Mouse (Mus musculus) neural tube, embryonic 12.5 days (tissue): ENCODE measurements around the gene Ninj1. TPM values are rescaled to one million over a fixed set of nuclear protein-coding genes. Genes with fewer than 3 reads are reported as not detected.

Experiments used
- ATAC-seq: fragments of 200-750 bp; cut with Nextera tagmentation; 2 replicates; pipeline ENCODE4 v1.8.0; 2017; ENCODE audit warnings: low read depth, mild to moderate bottlenecking, moderate TSS enrichment, moderate library complexity; ENCODE audit not compliant: low FRiP score
- H3K27ac ChIP-seq: fragments of 300-500 bp; sonication (generic); 2 replicates; pipeline ENCODE4 v1.5.1; 2016
- H3K27me3 ChIP-seq: fragments of 300-500 bp; sonication (generic); replicated peaks from 2 replicates; pipeline ENCODE4 v1.6.1; 2016; ENCODE audit warnings: mild to moderate bottlenecking
- H3K36me3 ChIP-seq: fragments of 300-500 bp; sonication (generic); 2 replicates; pipeline ENCODE4 v1.6.1; 2016; ENCODE audit warnings: mild to moderate bottlenecking
- H3K4me1 ChIP-seq: fragments of 300-500 bp; sonication (generic); 2 replicates; pipeline ENCODE4 v1.6.1; 2016
- H3K4me2 ChIP-seq: fragments of 300-500 bp; sonication (generic); replicated peaks from 2 replicates; pipeline ENCODE4 v1.6.1; 2016; ENCODE audit warnings: mild to moderate bottlenecking
- H3K4me3 ChIP-seq: fragments of 300-500 bp; sonication (generic); 2 replicates; pipeline ENCODE4 v1.5.1; 2016
- H3K9ac ChIP-seq: fragments of 300-500 bp; sonication (generic); 2 replicates; pipeline ENCODE4 v1.6.1; 2016; ENCODE audit warnings: mild to moderate bottlenecking
- H3K9me3 ChIP-seq: fragments of 300-500 bp; sonication (generic); 2 replicates; pipeline ENCODE4 v1.6.1; 2016; ENCODE audit warnings: mild to moderate bottlenecking
- WGBS: fragments of 180-500 bp; shearing (Covaris S2); methylation state at CpG from one replicate; pipeline ENCODE4 v1.1.7; 2016; 5-methylcytosine and 5-hydroxymethylcytosine counted together
- polyA plus RNA-seq: library from polyadenylated mRNA; unstranded; fragments of >200 nt; fragmentation: Nextera tagmentation; extraction: Ambion mirVana; gene quantifications from 2 replicates; pipeline ENCODE4 v1.2.1, GENCODE M21; 2016

Ninj1 gene
- polyA plus RNA-seq, 1 experiment from 2014 or later, result 21.0 TPM

DNA sequence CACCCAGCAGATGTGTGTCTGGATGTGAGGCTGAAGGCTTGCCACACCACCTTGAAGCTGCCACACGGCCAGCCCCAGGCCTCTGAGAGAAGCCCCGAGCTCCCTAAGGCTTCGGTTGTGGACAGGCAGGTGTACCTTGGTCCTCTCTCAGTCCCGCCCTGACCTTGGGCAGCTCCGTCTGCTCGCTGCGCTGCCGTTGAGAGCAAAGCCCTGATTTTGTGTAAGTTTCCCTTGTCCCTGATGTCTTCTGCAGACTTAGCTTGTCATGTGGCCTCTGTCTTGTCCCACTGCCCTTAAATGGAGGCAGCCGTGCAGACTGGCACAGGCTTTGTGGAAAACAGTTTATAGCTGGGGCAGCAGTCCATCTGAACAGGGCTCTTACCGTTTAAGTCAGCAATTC is 33.3 kb upstream of the Ninj1 start:
- no peak overlapping the region for H3K4me2 ChIP-seq
- H3K27me3 ChIP-seq, result 0 out of 2 replicates have a peak, but pooled peaks cover 1% of the 10 kb centered on the region
- 76% methylated on average over 10 of the region's 10 CpGs for WGBS
- H3K9me3 ChIP-seq, result peaks cover 4% of the 10 kb centered on the region; the same call in 1 of the 2 replicates
- no peaks in the 10 kb centered on the region for H3K36me3 ChIP-seq
- no peak for ATAC-seq
- no peak overlapping the region for H3K27ac ChIP-seq
- no peaks in the 10 kb centered on the region for H3K4me1 ChIP-seq
- no peak overlapping the region for H3K9ac ChIP-seq
- H3K4me3 ChIP-seq, result no peak overlapping the region

DNA sequence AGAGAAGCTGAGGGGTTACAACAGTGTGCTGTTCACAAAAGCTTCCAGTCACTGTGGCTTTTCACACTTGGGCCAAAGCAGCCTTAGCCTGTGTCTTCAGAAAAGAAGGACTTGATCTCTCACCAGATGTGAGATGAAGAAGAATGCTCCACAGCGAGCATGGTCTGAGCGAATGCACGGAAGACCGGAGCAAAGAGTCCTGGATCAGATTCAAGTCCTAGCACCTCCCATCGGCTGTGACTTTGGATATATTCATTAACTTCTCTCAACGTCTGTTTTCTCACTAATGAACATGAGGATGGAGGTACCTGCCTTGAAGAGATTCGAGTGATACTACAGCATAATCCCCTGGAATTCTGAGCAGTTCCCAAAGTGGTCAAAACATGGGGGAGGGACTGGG is 32.7 kb upstream of the Ninj1 start:
- 69% methylated on average over 7 of the region's 7 CpGs for WGBS
- no peak overlapping the region for H3K27ac ChIP-seq
- H3K36me3 ChIP-seq, result no peaks in the 10 kb centered on the region
- no peak overlapping the region for H3K4me3 ChIP-seq
- H3K27me3 ChIP-seq, result no peaks in the 10 kb centered on the region
- no peak for ATAC-seq
- H3K4me2 ChIP-seq, result no peak overlapping the region
- H3K9ac ChIP-seq, result no peak overlapping the region
- H3K4me1 ChIP-seq, result no peaks in the 10 kb centered on the region
- peaks cover 4% of the 10 kb centered on the region; the same call in 1 of the 2 replicates for H3K9me3 ChIP-seq

DNA sequence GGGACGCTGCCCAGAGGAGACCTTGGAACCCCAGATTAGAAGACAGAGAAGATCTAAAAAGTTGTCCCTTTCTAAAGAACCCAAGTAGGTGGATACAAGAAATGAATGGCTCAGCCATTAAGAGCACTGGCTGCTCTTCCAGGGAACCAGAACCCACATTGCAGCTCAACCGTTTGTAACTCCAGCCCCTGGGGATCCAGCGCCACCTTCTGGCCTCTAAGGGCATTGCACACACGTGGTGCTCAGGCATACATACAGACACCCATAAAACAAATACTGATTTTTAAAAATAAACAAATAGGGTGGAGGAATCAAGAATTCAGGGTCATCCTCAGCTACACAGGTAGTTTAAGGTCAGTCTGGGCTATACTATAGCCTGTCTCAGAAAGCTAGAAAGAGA is 30.6 kb upstream of the Ninj1 start:
- H3K4me3 ChIP-seq, result no peak overlapping the region
- ATAC-seq, result no peak
- no peaks in the 10 kb centered on the region for H3K27me3 ChIP-seq
- no peak overlapping the region for H3K27ac ChIP-seq
- WGBS, result 80% methylated on average over 4 of the region's 4 CpGs
- H3K4me1 ChIP-seq, result no peaks in the 10 kb centered on the region
- peaks cover 4% of the 10 kb centered on the region; the same call in 1 of the 2 replicates for H3K9me3 ChIP-seq
- no peak overlapping the region for H3K4me2 ChIP-seq
- H3K9ac ChIP-seq, result no peak overlapping the region
- no peaks in the 10 kb centered on the region for H3K36me3 ChIP-seq

DNA sequence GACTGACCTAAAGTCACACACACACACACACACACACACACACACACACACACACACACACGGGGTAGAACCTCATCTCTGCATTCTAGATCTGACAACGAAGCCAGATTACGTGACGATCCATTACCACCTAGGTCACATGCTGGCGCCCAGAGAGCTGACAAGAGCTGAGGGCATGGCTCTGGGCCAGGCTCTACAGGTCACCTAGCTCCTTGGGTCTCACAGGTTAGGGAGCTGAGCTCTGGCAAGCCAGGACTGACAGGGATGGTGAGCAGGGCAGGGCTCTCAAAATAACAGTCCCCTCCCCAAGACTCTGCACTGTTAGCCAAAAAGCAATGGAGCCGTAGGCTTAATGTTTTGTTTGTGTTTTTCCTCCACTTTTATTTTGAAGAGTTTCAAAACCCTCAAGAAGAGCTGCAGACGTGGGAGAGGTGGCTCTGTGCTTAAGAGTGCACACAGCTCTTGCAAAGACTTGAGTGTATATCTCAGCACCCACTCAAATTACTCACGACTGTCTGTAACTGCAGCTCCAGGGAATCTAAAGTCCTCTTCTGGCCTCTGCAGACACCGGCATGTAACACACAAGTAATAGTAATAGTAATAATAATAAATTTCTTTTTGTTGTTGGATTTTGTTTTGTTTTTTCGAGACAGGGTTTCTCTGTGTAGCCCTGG is 29.1 kb upstream of the Ninj1 start:
- Histone ChIP-seq H3K4me1 (no peaks in the 10 kb centered on the region), H3K9ac (no peak overlapping the region), H3K4me2 (no peak overlapping the region), H3K36me3 (no peaks in the 10 kb centered on the region), H3K4me3 (no peak overlapping the region), H3K9me3 (peaks cover 4% of the 10 kb centered on the region; the same call in 1 of the 2 replicates), H3K27me3 (no peaks in the 10 kb centered on the region), H3K27ac (no peak overlapping the region)
- WGBS, result 78% methylated on average over 10 of the region's 10 CpGs
- no peak for ATAC-seq

DNA sequence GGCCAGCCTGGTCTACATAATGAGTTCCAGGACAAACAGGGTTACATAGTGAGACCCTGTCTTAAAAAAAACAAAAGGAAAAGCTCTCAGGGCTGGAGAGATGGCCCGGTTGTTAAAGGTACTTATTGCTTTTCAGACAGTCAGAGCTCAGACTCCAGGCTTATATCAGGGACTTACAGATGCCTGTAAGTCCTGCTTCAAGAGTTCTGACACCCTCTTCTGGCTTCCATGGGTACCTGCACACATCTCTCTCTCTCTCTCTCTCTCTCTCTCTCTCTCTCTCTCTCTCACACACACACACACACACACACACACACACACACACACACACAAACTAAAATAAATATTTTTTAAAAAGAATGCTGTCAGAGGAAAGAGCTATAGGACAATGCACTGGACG is 26.0 kb upstream of the Ninj1 start:
- Histone ChIP-seq H3K4me2 (no peak overlapping the region), H3K4me3 (no peak overlapping the region), H3K9me3 (peaks cover 4% of the 10 kb centered on the region; the same call in 1 of the 2 replicates), H3K9ac (no peak overlapping the region), H3K36me3 (no peaks in the 10 kb centered on the region), H3K4me1 (no peaks in the 10 kb centered on the region), H3K27ac (no peak overlapping the region), H3K27me3 (no peaks in the 10 kb centered on the region)
- WGBS, result 58% methylated on average over 2 of the region's 2 CpGs
- ATAC-seq, result no peak

DNA sequence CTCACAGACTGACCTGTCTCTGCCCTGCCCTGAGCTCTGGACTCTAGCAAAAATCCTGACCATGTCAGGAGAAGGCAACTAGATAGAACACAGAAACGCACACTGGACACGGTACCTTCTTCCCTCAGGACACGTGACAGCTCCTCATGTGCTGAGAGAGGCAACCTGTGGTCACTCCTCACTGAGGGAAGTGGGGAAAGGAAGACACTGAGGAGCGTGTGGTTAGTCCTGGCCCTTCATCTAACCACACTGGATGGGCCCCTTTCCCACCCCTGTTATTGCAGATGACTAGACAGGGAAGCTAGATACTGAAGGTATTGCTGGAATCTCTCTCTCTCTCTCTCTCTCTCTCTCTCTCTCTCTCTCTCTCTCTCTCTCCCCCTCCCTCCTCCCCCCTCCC is 24.6 kb upstream of the Ninj1 start:
- no peaks in the 10 kb centered on the region for H3K4me1 ChIP-seq
- no peak overlapping the region for H3K4me2 ChIP-seq
- H3K27ac ChIP-seq, result no peak overlapping the region
- no peaks in the 10 kb centered on the region for H3K9me3 ChIP-seq
- H3K27me3 ChIP-seq, result no peaks in the 10 kb centered on the region
- no peak for ATAC-seq
- no peak overlapping the region for H3K4me3 ChIP-seq
- WGBS, result 73% methylated on average over 4 of the region's 4 CpGs
- no peak overlapping the region for H3K9ac ChIP-seq
- H3K36me3 ChIP-seq, result no peaks in the 10 kb centered on the region

DNA sequence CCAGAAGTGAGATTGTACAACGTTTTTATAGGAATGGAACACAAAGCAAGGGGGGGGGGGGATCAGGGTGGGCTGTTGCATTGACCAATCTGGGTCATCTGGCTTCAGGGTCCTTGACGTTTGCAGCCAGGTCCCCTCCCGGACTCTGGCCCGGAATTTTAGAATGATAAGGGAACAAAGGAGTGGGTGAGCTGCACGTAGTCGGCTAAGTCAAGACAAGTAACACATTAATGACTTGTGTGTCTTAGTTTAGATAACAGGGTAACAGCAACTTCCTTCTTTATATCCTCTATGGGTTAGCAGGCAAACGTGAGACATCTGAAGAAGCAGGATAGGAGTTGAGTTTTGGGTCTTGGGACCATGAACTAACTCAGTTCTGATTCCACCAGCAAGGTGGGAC is 23.6 kb upstream of the Ninj1 start:
- H3K27me3 ChIP-seq, result no peaks in the 10 kb centered on the region
- H3K4me2 ChIP-seq, result no peak overlapping the region
- no peak overlapping the region for H3K9ac ChIP-seq
- no peaks in the 10 kb centered on the region for H3K9me3 ChIP-seq
- no peaks in the 10 kb centered on the region for H3K4me1 ChIP-seq
- H3K36me3 ChIP-seq, result no peaks in the 10 kb centered on the region
- WGBS, result 82% methylated on average over 7 of the region's 7 CpGs
- H3K27ac ChIP-seq, result no peak overlapping the region
- no peak for ATAC-seq
- no peak overlapping the region for H3K4me3 ChIP-seq

DNA sequence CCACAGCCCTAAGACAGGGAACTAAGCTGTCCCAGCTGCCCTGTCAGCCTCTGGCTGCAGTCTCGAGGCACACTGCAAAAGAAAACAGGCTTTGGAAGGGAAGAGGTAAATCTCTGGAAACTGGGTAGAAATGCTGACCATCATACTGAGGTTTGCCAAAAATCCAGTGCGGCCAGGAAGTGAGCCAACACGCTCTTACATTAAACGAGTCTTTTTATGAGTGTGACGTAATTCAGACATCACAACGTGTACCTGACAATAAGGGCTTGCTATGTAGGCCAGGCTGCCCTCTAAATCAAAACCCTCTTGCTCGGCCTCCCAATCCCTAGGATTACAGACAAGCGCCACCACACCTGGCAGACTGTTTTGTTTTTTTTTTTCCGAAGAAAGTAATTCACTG is 20.2 kb upstream of the Ninj1 start:
- no peaks in the 10 kb centered on the region for H3K27me3 ChIP-seq
- no peaks in the 10 kb centered on the region for H3K36me3 ChIP-seq
- no peak overlapping the region for H3K27ac ChIP-seq
- no peak overlapping the region for H3K9ac ChIP-seq
- H3K9me3 ChIP-seq, result no peaks in the 10 kb centered on the region
- 83% methylated on average over 9 of the region's 9 CpGs for WGBS
- H3K4me3 ChIP-seq, result no peak overlapping the region
- H3K4me2 ChIP-seq, result no peak overlapping the region
- H3K4me1 ChIP-seq, result no peaks in the 10 kb centered on the region
- ATAC-seq, result no peak

DNA sequence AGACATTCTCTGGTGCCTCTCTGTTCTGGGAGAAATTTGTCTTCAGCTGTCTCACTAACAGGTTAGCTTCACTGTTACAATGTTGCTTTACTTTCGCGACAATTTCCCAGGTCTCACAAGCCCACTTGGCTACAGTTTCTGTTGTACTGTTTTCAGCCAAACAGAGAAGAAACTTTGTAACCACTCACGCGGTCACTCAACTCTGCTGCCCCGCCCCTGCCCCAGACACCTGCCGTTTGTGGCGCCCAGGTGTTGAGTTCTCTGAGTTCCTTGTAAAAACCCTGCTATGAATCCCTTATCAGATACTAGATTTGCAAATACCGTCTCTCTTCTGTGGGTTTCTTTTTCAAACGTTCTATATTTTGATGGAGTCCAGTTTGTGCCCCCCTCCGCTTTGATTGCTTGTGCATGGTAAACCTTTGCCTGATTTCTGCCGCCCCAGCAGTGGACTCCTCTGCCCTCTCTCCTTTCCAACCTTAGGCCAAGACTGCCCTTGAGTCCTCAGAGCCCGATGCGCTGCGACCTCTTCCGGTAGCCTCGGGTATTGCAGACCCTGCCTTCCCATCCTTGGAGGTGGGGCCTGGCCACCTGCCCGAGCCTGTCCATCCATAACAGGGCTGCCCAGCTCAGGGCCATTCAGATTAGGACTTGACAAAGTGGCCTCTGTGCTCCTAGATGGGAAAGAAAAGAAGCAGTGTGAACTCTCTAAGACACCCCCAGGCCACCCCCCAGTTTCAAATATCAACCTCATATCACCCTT is 17.7 kb upstream of the Ninj1 start:
- Histone ChIP-seq H3K27ac (no peak overlapping the region), H3K36me3 (no peaks in the 10 kb centered on the region), H3K4me2 (no peak overlapping the region), H3K4me3 (no peak overlapping the region), H3K9me3 (no peaks in the 10 kb centered on the region), H3K4me1 (no peaks in the 10 kb centered on the region), H3K27me3 (no peaks in the 10 kb centered on the region), H3K9ac (no peak overlapping the region)
- ATAC-seq, result peak; percentile 52
- WGBS, result 23% methylated on average over 17 of the region's 17 CpGs

DNA sequence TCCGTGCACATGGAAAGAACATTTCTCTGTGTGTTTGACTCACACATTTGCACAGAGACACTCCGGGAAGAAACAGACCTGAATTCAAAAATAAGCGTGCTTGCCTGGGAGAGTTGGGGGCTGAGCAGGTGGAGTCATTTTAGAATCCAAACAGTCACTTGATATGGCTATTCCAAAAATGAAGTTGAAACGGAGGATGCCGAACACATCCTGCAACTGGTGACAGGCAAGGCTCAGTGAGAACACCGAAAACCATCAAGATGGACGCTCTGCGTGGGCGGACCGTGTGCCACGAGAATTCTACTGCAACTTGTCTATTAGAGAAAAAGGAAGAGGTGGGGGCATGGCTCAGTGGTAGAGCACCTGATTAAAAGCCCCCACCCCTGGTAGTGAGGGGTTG is 16.7 kb upstream of the Ninj1 start:
- no peak overlapping the region for H3K4me2 ChIP-seq
- no peak for ATAC-seq
- H3K4me1 ChIP-seq, result no peaks in the 10 kb centered on the region
- no peaks in the 10 kb centered on the region for H3K9me3 ChIP-seq
- H3K27ac ChIP-seq, result no peak overlapping the region
- no peaks in the 10 kb centered on the region for H3K27me3 ChIP-seq
- H3K36me3 ChIP-seq, result no peaks in the 10 kb centered on the region
- no peak overlapping the region for H3K9ac ChIP-seq
- 91% methylated on average over 11 of the region's 11 CpGs for WGBS
- H3K4me3 ChIP-seq, result no peak overlapping the region

DNA sequence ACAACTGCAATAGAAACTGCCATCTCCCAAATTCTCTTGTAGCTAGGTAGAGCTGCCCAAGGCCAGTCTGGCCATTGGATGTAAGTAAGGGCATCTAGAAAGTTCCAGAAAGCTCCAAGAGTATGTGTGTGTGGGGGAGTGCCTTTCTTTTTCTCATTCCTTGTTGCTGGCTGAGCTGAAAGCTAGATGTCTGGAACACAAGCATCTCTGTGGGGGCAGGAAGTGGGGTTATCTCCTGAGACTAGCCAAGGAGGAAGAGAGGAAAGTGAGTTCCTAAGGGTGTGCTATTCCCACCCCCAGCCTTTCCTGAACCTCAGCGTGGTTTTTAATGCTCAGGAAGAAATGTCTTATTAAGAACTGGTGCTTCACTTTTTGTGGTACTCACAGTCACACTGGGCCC is 15.6 kb upstream of the Ninj1 start:
- H3K9me3 ChIP-seq, result no peaks in the 10 kb centered on the region

DNA sequence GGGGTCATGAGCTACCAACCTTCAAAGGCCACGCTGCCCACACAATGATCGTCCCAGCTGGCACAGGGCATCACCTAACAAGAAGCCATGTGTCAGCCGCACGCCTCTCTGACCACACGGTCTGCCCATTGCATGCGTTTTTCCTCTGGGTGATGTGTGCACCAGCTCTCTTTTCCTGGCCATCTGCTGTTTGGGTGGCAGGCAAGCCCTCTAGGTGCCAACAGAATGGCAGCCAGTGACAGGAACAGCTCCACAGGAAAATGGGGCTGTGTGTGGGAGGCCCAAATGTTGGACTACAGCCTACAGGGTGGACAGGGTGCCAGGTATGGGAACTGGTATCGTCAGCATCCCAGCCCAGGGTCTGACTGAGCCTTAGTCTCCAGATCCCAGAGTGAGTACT is 14.9 kb upstream of the Ninj1 start:
- Histone ChIP-seq H3K4me2 (no peak overlapping the region), H3K27me3 (no peaks in the 10 kb centered on the region), H3K27ac (no peak overlapping the region), H3K4me1 (no peaks in the 10 kb centered on the region), H3K4me3 (no peak overlapping the region), H3K9me3 (no peaks in the 10 kb centered on the region), H3K9ac (no peak overlapping the region), H3K36me3 (no peaks in the 10 kb centered on the region)
- no peak for ATAC-seq
- WGBS, result 93% methylated on average over 7 of the region's 7 CpGs

More for the DNA sequence above, 15.6 kb upstream of the Ninj1 start:
- WGBS, result 89% methylated on average over 1 of the region's 1 CpGs
- Histone ChIP-seq H3K36me3 (no peaks in the 10 kb centered on the region), H3K4me3 (no peak overlapping the region), H3K9ac (no peak overlapping the region), H3K4me2 (no peak overlapping the region), H3K27me3 (no peaks in the 10 kb centered on the region), H3K4me1 (no peaks in the 10 kb centered on the region), H3K27ac (no peak overlapping the region)
- ATAC-seq, result no peak
